Mouse (Mus musculus): ENCODE data around the gene Olfr631.
"Not testable (repeated sequence)": the region's sequence is repeated elsewhere in the genome, so short reads cannot be mapped to it uniquely, and the experiment has no call there.

The Olfr631 gene

GRCm38 (mm10) chr7:103928525-103928924 is at the start of gene Olfr631:
Gene Olfr631, plus strand, starts transcription at chr7:103928825.
- no peak for DNase-seq (ENCODE audit: low spot score)

GRCm38 (mm10) chr7:103886152-103886551 is 42.5 kb upstream of the Olfr631 start, which contains the start of gene Olfr66:
Gene Olfr66, minus strand, starts transcription at chr7:103886252.
- DNase-seq (ENCODE audit: low spot score): no peak

- no peak for DNase-seq (ENCODE audit: low spot score)
Measured at GRCm38 (mm10) chr7:103894385-103894784, 34.2 kb upstream of the Olfr631 start, which contains the start of gene Olfr64. Gene Olfr64, minus strand, starts transcription at chr7:103894485.

- DNase-seq (ENCODE audit: low spot score): no peak
Measured at GRCm38 (mm10) chr7:103903187-103903586, 25.4 kb upstream of the Olfr631 start, which contains the start of gene Olfr65. Gene Olfr65, plus strand, starts transcription at chr7:103903487.

GRCm38 (mm10) chr7:103910047-103910446 is 18.6 kb upstream of the Olfr631 start:
- no peak for DNase-seq (ENCODE audit: low spot score)

DNA sequence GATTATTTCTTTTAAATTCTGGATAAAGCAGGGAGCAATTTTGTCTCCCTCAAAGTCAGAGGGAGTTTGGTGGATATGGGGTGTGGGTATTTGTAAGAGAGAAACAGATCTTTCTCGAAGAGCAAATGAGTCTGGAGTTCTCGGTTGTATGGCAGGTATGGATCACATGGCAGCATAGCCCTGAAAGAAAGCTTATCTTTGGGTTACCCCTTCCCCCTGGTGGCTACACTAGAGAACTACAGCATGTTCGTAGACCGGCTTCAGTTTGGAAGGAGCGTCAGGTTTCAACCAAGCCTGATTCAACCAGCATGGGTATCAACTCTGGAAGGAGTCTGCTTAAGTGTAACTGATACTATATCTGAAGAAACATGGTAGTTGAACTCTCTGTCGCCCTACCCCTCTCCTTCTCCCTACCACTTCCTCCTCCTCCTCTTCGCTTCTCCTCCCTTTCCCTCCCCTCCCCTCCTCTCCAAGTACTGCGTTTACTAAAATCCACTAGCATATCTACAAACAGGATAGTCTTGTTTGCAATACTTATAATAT is 15.6 kb upstream of the Olfr631 start:
- no peak for DNase-seq (ENCODE audit: low spot score)

DNA sequence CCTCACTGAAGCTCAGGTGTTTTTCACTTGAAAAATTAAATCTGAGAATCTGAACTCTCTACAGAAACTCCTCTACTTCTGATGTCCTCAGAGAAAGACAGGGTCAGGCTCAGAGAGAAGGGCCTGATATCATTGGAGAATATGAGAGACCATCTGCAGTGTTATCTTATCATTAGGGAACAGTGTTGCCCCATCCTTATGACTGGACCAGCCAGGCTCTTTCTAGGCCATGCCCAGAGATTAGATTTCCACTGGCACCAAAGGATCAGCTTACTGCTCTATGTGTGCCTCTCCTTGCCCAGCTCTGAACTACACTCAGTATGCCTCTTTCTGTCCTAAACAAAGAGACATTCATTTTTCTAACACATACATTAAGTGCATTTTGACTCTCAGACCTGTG is 13.3 kb upstream of the Olfr631 start:
- no peak for DNase-seq (ENCODE audit: low spot score)

GRCm38 (mm10) chr7:103934264-103934663 is 5.6 kb downstream of the Olfr631 start, which contains the start of gene Olfr632:
Gene Olfr632, plus strand, starts transcription at chr7:103934347.
- DNase-seq (ENCODE audit: low spot score): no peak

DNA sequence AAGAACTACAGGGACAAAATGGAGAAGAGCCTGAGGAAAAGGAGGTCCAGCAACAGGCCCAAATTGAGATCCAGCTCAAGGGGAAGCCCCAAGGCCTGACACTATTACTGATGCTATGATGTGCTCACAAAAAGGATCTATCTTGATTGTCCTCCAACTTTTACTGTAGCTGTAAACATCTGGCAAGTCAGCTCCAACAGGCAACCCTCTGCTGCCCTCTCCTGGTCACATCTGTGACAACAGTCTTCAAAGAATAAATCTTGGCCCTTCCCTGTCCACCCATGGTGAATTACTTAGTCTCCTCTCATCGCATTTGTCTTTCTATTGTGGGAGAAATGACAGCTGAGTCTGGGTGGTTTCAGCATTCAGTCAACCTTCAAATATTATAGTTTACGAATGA is 14.1 kb downstream of the Olfr631 start:
- DNase-seq (ENCODE audit: low spot score): no peak

GRCm38 (mm10) chr7:103944137-103944536 is 15.5 kb downstream of the Olfr631 start, which contains the start of gene Olfr633:
Gene Olfr633, plus strand, starts transcription at chr7:103944437.
- no peak for DNase-seq (ENCODE audit: low spot score)

- DNase-seq (ENCODE audit: low spot score): not testable (repeated sequence)
Measured at GRCm38 (mm10) chr7:103966873-103967272, 38.2 kb downstream of the Olfr631 start.

DNA sequence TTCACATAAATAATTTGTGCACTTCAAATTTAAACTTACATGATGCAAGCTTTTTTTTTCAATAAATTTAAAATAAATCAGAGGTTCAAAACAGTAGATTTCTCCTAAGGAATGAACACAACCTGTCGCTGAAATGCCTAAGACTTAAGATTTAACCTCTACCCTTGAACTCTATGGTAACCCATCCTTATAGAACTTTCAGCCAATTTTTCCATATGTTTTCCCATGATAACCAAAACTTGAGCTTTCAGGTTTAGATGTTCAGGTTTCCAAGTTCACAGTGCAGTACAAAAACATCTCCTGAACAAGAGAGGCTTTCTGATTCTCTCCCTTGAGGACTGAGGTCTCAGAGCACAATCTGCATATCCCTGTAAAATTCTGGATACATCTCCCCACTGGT is 42.2 kb downstream of the Olfr631 start, which contains the start of gene Olfr635:
Olfr635 (plus strand) TSS at position 301 of the 400 bp plus-strand sequence.
- no peak for DNase-seq (ENCODE audit: low spot score)

DNA sequence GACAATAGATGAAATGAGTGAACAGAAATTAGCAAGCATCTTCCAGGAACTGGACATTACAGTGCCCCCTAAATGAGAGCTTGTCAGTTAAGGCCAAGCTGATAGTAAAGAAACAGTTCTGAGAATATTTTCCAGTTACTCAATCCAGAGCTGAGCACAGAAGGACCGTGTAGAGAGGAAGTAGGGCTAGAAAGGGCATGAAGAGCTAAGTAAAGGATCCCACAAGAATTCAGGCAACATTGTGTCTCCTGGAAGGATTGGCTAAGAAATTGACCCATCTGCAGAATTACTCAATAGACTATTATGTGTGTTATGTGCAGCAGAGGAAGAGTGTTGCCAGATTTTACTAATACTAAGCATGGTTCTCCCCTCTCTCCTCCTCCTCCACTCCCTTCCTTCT is 43.2 kb downstream of the Olfr631 start:
- no peak for DNase-seq (ENCODE audit: low spot score)

Measured in ovary, postnatal 10 days (tissue).